Mouse (Mus musculus): ENCODE data around the gene Pik3c2a.
"Not testable (repeated sequence)": the region's sequence is repeated elsewhere in the genome, so short reads cannot be mapped to it uniquely, and the experiment has no call there.

Gene Pik3c2a

GRCm38 (mm10) chr7:116425771-116426170 is 17.5 kb downstream of the Pik3c2a start:
- in situ Hi-C loops (cut with MboI; ENCODE audit: low pct_unique_long_range_greater_than_20kb in 1 of 2, low sequenced_read_pairs in 2 of 2, unreplicated experiment in 1 of 2): no loop called here

DNA sequence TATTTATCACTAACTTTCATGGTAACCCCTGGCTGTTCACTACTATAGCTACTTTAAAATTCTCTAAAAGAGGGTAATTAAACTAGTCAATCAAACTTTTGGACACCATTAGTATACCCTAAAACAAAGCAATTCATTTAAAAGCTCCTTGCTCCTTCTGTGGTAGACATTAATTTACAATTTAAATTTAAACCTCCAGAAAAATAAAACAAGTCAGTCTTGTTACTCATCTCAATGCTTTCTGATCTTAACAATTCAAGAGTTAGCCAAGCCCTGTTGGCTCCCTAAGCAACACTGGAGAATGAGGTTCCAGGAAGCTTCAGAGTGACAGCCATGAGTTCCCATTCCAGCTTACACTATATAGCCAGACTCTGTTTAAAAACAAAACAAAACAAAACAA is 22.2 kb downstream of the Pik3c2a start:
- in situ Hi-C loops (cut with MboI; ENCODE audit: low pct_unique_long_range_greater_than_20kb in 1 of 2, low sequenced_read_pairs in 2 of 2, unreplicated experiment in 1 of 2): no loop called here

DNA sequence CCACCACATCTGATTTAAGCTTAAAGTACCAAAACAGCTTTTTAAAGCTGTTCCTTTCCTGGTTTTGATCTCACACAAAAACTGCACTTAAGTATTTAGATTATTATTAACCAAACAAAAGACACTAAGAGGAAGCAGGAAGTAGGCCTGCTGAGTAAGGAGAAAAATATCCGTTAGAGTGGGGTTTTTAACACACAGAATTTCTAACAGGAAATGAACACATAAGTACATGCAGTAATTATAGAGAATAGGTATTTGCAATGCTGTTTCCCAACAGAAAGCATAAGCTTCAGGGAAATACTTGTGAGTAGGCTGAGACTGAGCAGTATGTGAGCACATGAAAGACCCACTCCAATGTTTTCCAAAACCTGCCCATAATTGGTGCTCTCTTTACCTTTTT is 33.8 kb downstream of the Pik3c2a start:
- in situ Hi-C loops (cut with MboI; ENCODE audit: low pct_unique_long_range_greater_than_20kb in 1 of 2, low sequenced_read_pairs in 2 of 2, unreplicated experiment in 1 of 2): no loop called here

- in situ Hi-C loops (cut with MboI; ENCODE audit: low pct_unique_long_range_greater_than_20kb in 1 of 2, low sequenced_read_pairs in 2 of 2, unreplicated experiment in 1 of 2): no loop called here
Observed at GRCm38 (mm10) chr7:116392329-116392728, 50.9 kb downstream of the Pik3c2a start.

- in situ Hi-C loops (cut with MboI; ENCODE audit: low pct_unique_long_range_greater_than_20kb in 1 of 2, low sequenced_read_pairs in 2 of 2, unreplicated experiment in 1 of 2): not testable (repeated sequence)
Observed at GRCm38 (mm10) chr7:116387389-116387788, 55.9 kb downstream of the Pik3c2a start.

GRCm38 (mm10) chr7:116379181-116379580 is 64.1 kb downstream of the Pik3c2a start:
- in situ Hi-C loops (cut with MboI; ENCODE audit: low pct_unique_long_range_greater_than_20kb in 1 of 2, low sequenced_read_pairs in 2 of 2, unreplicated experiment in 1 of 2): not testable (repeated sequence)

- in situ Hi-C loops (cut with MboI; ENCODE audit: low pct_unique_long_range_greater_than_20kb in 1 of 2, low sequenced_read_pairs in 2 of 2, unreplicated experiment in 1 of 2): no loop called here
Observed at GRCm38 (mm10) chr7:116374284-116374683, 69.0 kb downstream of the Pik3c2a start.

GRCm38 (mm10) chr7:116336226-116336625 is 107.0 kb downstream of the Pik3c2a start:
- in situ Hi-C loops (cut with MboI; ENCODE audit: low pct_unique_long_range_greater_than_20kb in 1 of 2, low sequenced_read_pairs in 2 of 2, unreplicated experiment in 1 of 2): loop anchor here in 1 of 2 experiments (10.0 kb wide), 1 partner anchor 201 kb away; no protein-coding TSS in a partner anchor

GRCm38 (mm10) chr7:116335133-116335532 is 108.1 kb downstream of the Pik3c2a start:
- in situ Hi-C loops (cut with MboI; ENCODE audit: low pct_unique_long_range_greater_than_20kb in 1 of 2, low sequenced_read_pairs in 2 of 2, unreplicated experiment in 1 of 2): loop anchor here in 1 of 2 experiments (10.0 kb wide), 1 partner anchor 200 kb away; no protein-coding TSS in a partner anchor

DNA sequence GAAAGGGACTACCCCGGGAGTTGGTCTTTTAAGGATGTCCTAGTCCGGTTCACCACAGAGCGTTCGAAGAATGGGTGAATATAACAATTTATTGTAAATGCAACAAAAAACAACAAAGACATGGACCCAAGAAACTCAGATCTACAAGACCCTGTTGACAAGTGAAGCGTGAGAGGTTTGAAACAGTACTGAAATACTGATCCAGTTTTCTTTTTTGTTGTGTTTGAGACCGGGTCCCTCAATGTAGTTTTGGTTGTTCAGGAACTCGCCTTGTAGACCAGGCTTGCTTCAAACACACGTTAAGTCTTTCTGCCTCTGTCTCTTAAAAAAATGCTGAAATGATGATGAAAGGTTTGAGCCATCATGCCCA is 108.6 kb downstream of the Pik3c2a start:
- in situ Hi-C loops (cut with MboI; ENCODE audit: low pct_unique_long_range_greater_than_20kb in 1 of 2, low sequenced_read_pairs in 2 of 2, unreplicated experiment in 1 of 2): loop anchor here in 1 of 2 experiments (10.0 kb wide), 1 partner anchor 200 kb away; no protein-coding TSS in a partner anchor

- in situ Hi-C loops (cut with MboI; ENCODE audit: low pct_unique_long_range_greater_than_20kb in 1 of 2, low sequenced_read_pairs in 2 of 2, unreplicated experiment in 1 of 2): loop anchor here in 1 of 2 experiments (10.0 kb wide), 1 partner anchor 199 kb away; no protein-coding TSS in a partner anchor
Observed at GRCm38 (mm10) chr7:116333713-116334668, 109.3 kb downstream of the Pik3c2a start, which contains the start of gene Rps13. Gene Rps13, minus strand, starts transcription at chr7:116334195.

DNA sequence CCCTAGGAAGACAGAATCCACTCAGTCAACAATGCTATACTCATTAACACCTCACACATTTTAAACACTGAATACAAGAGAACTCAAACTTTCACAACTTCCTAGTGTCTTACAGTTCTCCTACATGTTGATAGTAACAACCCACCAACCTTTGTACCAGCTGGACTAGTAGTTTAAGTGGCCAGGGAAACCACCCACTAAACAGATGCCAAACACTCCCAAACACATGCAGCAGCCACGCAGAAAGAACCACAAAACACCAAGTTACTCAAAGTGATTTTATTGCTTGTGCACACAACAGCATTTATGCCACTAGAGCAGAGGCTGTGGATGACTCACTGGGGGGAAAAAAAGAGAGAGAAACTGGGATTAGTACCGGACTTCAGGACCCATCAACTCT is 112.0 kb downstream of the Pik3c2a start:
- in situ Hi-C loops (cut with MboI; ENCODE audit: low pct_unique_long_range_greater_than_20kb in 1 of 2, low sequenced_read_pairs in 2 of 2, unreplicated experiment in 1 of 2): loop anchor here in 1 of 2 experiments (10.0 kb wide), 1 partner anchor 196 kb away; no protein-coding TSS in a partner anchor

GRCm38 (mm10) chr7:116329858-116330257 is 113.4 kb downstream of the Pik3c2a start:
- in situ Hi-C loops (cut with MboI; ENCODE audit: low pct_unique_long_range_greater_than_20kb in 1 of 2, low sequenced_read_pairs in 2 of 2, unreplicated experiment in 1 of 2): loop anchor here (10.0 kb wide), 1 partner anchor 195 kb away; no protein-coding TSS in a partner anchor

GRCm38 (mm10) chr7:116328777-116329176 is 114.5 kb downstream of the Pik3c2a start:
- in situ Hi-C loops (cut with MboI; ENCODE audit: low pct_unique_long_range_greater_than_20kb in 1 of 2, low sequenced_read_pairs in 2 of 2, unreplicated experiment in 1 of 2): loop anchor here in 1 of 2 experiments (10.0 kb wide), 1 partner anchor 194 kb away; no protein-coding TSS in a partner anchor

DNA sequence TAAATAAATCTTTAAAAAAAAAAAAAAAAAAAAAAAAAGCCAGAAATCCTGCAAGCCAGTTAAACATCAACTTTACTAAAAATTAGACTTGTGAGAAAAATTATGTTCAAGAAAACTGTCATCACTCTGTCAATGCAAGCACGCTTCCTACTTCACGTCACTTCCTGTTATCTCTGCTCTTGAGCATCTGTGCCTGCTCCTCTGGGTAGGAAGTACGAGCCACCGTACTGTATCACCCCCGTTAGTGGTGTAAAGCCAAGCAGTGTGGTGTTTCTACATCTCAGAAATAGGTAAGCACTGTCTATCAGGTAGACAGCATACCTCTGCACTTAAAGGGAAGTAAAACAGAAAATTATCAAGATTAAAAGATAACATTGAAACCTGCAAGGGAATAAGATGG is 115.3 kb downstream of the Pik3c2a start:
- in situ Hi-C loops (cut with MboI; ENCODE audit: low pct_unique_long_range_greater_than_20kb in 1 of 2, low sequenced_read_pairs in 2 of 2, unreplicated experiment in 1 of 2): loop anchor here in 1 of 2 experiments (10.0 kb wide), 1 partner anchor 193 kb away; no protein-coding TSS in a partner anchor

DNA sequence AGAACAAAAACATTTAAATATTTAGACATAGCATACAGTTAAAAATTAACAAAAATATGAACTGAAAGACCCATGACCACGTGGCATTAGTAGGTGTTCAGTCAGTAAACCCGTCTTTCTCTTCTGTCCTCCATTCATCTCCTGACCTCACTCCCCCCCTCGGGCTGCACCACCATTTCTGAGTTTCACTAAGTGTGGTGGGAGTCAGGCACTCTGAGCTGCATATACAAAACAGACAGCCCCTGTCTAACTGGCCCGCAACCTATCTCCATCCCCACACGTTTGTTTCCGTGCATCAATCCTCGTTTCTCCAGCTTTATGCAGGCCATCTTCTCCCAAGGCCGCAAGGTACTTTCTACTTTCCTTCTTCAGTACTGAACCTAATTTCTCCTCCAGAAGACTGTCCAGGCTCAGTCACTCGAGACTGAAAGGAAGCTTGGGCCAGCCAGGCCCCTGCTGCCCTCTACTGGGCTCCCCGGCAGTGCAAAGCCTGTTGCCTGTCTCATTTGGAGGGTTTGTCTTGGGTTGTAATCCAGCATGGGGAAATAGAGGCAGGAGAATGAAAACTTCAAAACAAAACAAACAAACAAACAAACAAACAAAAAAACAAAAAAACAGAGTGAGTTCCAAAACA is 119.8 kb downstream of the Pik3c2a start:
- in situ Hi-C loops (cut with MboI; ENCODE audit: low pct_unique_long_range_greater_than_20kb in 1 of 2, low sequenced_read_pairs in 2 of 2, unreplicated experiment in 1 of 2): loop anchor here in 1 of 2 experiments (10.0 kb wide), 1 partner anchor 189 kb away; no protein-coding TSS in a partner anchor

GRCm38 (mm10) chr7:116309456-116309855 is 133.8 kb downstream of the Pik3c2a start:
- in situ Hi-C loops (cut with MboI; ENCODE audit: low pct_unique_long_range_greater_than_20kb in 1 of 2, low sequenced_read_pairs in 2 of 2, unreplicated experiment in 1 of 2): loop anchor here in 1 of 2 experiments (10.0 kb wide), 1 partner anchor 55 kb away; no protein-coding TSS in a partner anchor

DNA sequence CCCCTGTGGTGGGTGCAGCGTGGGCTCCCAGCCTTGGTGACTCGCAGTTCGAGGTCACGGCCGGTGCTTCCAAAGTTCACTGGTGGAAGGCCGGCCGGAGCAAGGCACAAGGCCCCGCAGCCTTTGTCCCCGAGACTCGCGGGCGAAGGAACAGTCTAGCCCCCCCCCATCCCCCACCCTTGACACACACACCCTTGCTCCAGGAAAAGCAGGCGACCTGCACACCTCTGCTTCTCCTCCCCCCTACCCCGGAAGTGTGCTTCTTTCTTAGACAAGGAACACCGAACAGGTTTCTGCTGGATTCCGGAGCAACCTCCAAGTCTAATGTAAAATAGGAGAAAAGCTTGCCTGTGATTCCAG is 134.6 kb downstream of the Pik3c2a start:
- in situ Hi-C loops (cut with MboI; ENCODE audit: low pct_unique_long_range_greater_than_20kb in 1 of 2, low sequenced_read_pairs in 2 of 2, unreplicated experiment in 1 of 2): loop anchor here in 1 of 2 experiments (10.0 kb wide), 1 partner anchor 54 kb away; no protein-coding TSS in a partner anchor
